Comparison of ENCODE assay signal across 12 mouse cellular contexts in the genomic region with DNA sequence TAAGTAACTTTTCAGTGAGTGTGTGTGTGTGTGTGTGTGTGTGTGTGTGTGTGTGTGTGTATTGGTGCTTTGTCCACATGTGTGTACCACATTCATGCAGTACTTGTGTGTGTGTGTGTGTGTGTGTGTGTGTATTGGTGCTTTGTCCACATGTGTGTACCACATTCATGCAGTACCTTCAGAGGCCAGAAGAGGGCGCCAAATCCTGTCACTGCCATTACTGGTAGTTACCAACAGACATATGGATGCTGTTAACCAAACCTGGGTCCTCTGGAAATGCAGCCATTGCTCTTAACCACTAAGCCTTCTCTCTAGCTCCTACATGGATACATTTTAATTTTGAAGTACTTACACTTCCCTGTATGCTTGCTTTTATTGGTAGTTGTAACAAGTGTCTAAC. TPM values are rescaled to one million over a fixed set of nuclear protein-coding genes. Genes with fewer than 3 reads are reported as not detected.
DNase-seq lines count a peak whose midpoint lies in the region; TF ChIP-seq lines count a peak whose summit lies in the region.
"Not testable (repeated sequence)": the region's sequence is repeated elsewhere in the genome, so short reads cannot be mapped to it uniquely, and the experiment has no call there.
"Had no signal": no experiment of that assay in that cellular context is flagged by ENCODE, and none has a peak within 500 bp of the region (broad histone marks: within the 10 kb centered on the region; RNA-seq: fewer than 3 reads in every experiment).

No protein-coding gene starts in this region.

- H3K4me1 ChIP-seq in CH12.LX (ENCODE audit: control insufficient read depth in 1 of 2, insufficient read depth in 2 of 2) = not testable (repeated sequence)

- not testable (repeated sequence) for H3K9ac ChIP-seq in CH12.LX (ENCODE audit: insufficient read depth, low read depth)

- peaks cover 10% of the 10 kb centered on the region for H3K9me3 ChIP-seq in CH12.LX (replicated peaks; ENCODE audit: low read length)

- TF ChIP-seq CTCF in CH12.LX (conservative IDR thresholded peaks at IDR 0.05 in 1 of 2, IDR thresholded peaks at IDR 0.05 in 1 of 2; ENCODE audit: low read depth in 2 of 2, low read length in 2 of 2) = peak; percentile 34 to 53; a peak in 3 of 4 replicates

- not testable (repeated sequence) for H3K4me2 ChIP-seq in CH12.LX (ENCODE audit: insufficient read depth, low read depth, poor library complexity, severe bottlenecking)

- DNase-seq in CH12.LX (ENCODE audit: extremely low read depth) = peak; percentile 20
- DNase-seq in adrenal gland, postnatal 14 days = peak; percentile 48
- DNase-seq in embryo, embryonic 10.5 days (ENCODE audit: low spot score) = peak; percentile 22
- DNase-seq in heart, postnatal 14 days = peak; percentile 33 to 53
- peak; percentile 55 to 56 for DNase-seq in kidney, postnatal 4 days
- peak; percentile 64 for DNase-seq in lung, postnatal 14 days
- peak; percentile 56 to 80 for DNase-seq in spleen, postnatal 10 days (ENCODE audit: low spot score in 2 of 2)

- in situ Hi-C loops in CH12.LX (cut with MboI; ENCODE audit: low pct_ligation_motif_present, low pct_unique_long_range_greater_than_20kb, low sequenced_read_pairs) = loop anchor here (5.0 kb wide), 1 partner anchor 91 kb away; no protein-coding TSS in a partner anchor

- H3K27me3 ChIP-seq in CH12.LX (replicated peaks) = not testable (repeated sequence)

- intact Hi-C loops in heart, postnatal 14 days (cut with DNase I) = not testable (repeated sequence)

- not testable (repeated sequence) for H3K27ac ChIP-seq in CH12.LX (ENCODE audit: insufficient read depth, low read depth)

- H3K4me3 ChIP-seq in CH12.LX (replicated peaks in 1 of 3; ENCODE audit: low read depth in 2 of 3, low read length in 2 of 3, poor library complexity in 1 of 3) = not testable (repeated sequence)

- not testable (repeated sequence) for TF ChIP-seq EP300 in CH12.LX (IDR thresholded peaks at IDR 0.05; ENCODE audit: low read length)

- peaks cover 61 to 95% of the 10 kb centered on the region in 2 experiments for H3K36me3 ChIP-seq in CH12.LX (replicated peaks in 1 of 2; ENCODE audit: control insufficient read depth in 1 of 2, insufficient read depth in 1 of 2, low read length in 1 of 2)

- not testable (repeated sequence) for H3K79me2 ChIP-seq in CH12.LX (replicated peaks; ENCODE audit: control insufficient read depth, extremely low read depth, insufficient read depth, poor library complexity, severe bottlenecking)

- TF ChIP-seq POLR2A in CH12.LX (IDR thresholded peaks at IDR 0.05; ENCODE audit: low read depth, low read length) = not testable (repeated sequence)

- dilution Hi-C loops in CH12.LX (cut with MboI; ENCODE audit: extremely low pct_ligation_motif_present, extremely low pct_unique_long_range_greater_than_20kb, low sequenced_read_pairs) = not testable (repeated sequence)

- peak; percentile 33 for TF ChIP-seq RAD21 in CH12.LX (IDR thresholded peaks at IDR 0.05; ENCODE audit: low read depth, low read length)

TF ChIP-seq in CH12.LX, 34 proteins besides CTCF, POLR2A, EP300 and RAD21:
- TF ChIP-seq SMC3 (IDR thresholded peaks at IDR 0.05; ENCODE audit: low read depth, low read length) = peak; percentile 41

RNA-seq across cellular contexts. Expression of gene Ifngr1, which starts 9.8 kb away (rescaled TPM):
- total RNA-seq in CH12.LX (2012; rRNA removed) (17.3 and 17.6 TPM in 2 replicates), CH12.LX (2014; rRNA removed) (36.0 and 36.7 TPM in 2 replicates)
- 26.7 and 28.1 TPM in 2 replicates for polyA plus RNA-seq in CH12.LX (2012; ENCODE audit: insufficient read length, low read depth)
- total RNA-seq in adrenal gland, postnatal 14 days (2021) = 69.0 and 96.6 TPM in 2 replicates
- total RNA-seq in heart, postnatal 14 days (2021) = 10 to 100 TPM; 57.1 to 63.8 TPM

RNA-seq across cellular contexts. Expression of gene Il22ra2, which starts 20.3 kb away (rescaled TPM):
- 0.08 and 0.13 TPM in 2 replicates for total RNA-seq in CH12.LX (2012; rRNA removed)
- total RNA-seq in CH12.LX (2014; rRNA removed) = not detected in 2 replicates
- not detected in 2 replicates for polyA plus RNA-seq in CH12.LX (2012; ENCODE audit: insufficient read length, low read depth)
- 0.19 and 1.5 TPM in 2 replicates for total RNA-seq in adrenal gland, postnatal 14 days (2021)
- total RNA-seq in heart, postnatal 14 days (2021) = not detected
- total RNA-seq: layer of hippocampus, postnatal 36 days had no signal
- polyA plus RNA-seq: heart, embryonic 15.5 days; intestine, embryonic 16.5 days; liver, embryonic 15.5 days; midbrain, embryonic 14.5 days had no signal
